Mouse (Mus musculus) limb, embryonic 11.5 days (tissue): ENCODE results near the gene Fgfr2. TPM values are rescaled to one million over a fixed set of nuclear protein-coding genes. Genes with fewer than 3 reads are reported as not detected.

Experiments
- ATAC-seq: fragments of 200-750 bp; cut with Nextera tagmentation; 2 replicates; pipeline ENCODE4 v1.8.0; 2017; ENCODE audit warnings: low read depth; ENCODE audit not compliant: insufficient number of reproducible peaks, low FRiP score, low TSS enrichment
- DNase-seq: peaks from one replicate; pipeline ENCODE4 v3.0.0-alpha.2; 2015; ENCODE audit warnings: low spot score
- H3K27ac ChIP-seq: fragments of 300-500 bp; sonication (generic); replicated peaks from 2 replicates; pipeline ENCODE4 v1.5.1; 2014; ENCODE audit warnings: low read depth, mild to moderate bottlenecking, low read length
- H3K27me3 ChIP-seq: fragments of 300-500 bp; sonication (generic); 2 replicates; pipeline ENCODE4 v1.6.1; 2014; ENCODE audit warnings: mild to moderate bottlenecking, low read length, mixed read lengths; ENCODE audit not compliant: control insufficient read depth, insufficient read depth
- H3K36me3 ChIP-seq: fragments of 300-500 bp; sonication (generic); 2 replicates; pipeline ENCODE4 v1.6.1; 2014; ENCODE audit warnings: mild to moderate bottlenecking, low read length, moderate library complexity, mixed read lengths; ENCODE audit not compliant: control insufficient read depth, insufficient read depth
- H3K4me1 ChIP-seq: fragments of 300-500 bp; sonication (generic); 2 replicates; pipeline ENCODE4 v1.6.1; 2014; ENCODE audit warnings: low read length, mixed read lengths; ENCODE audit not compliant: control insufficient read depth, insufficient read depth
- H3K4me2 ChIP-seq: fragments of 300-500 bp; sonication (generic); 2 replicates; pipeline ENCODE4 v1.6.1; 2014; ENCODE audit warnings: low read depth, mild to moderate bottlenecking, moderate library complexity; ENCODE audit not compliant: severe bottlenecking
- H3K4me3 ChIP-seq: fragments of 300-500 bp; sonication (generic); 2 replicates; pipeline ENCODE4 v1.5.1; 2014; ENCODE audit warnings: low read depth, low read length
- H3K9ac ChIP-seq: fragments of 300-500 bp; sonication (generic); 2 replicates; pipeline ENCODE4 v1.6.1; 2014; ENCODE audit warnings: mild to moderate bottlenecking, low read length
- H3K9me3 ChIP-seq: fragments of 300-500 bp; sonication (generic); 2 replicates; pipeline ENCODE4 v1.6.1; 2016; ENCODE audit warnings: low read length; ENCODE audit not compliant: control insufficient read depth
- WGBS: fragments of 180-500 bp; shearing (Covaris S2); extraction: QIAGEN DNeasy Blood & Tissue Kit; methylation state at CpG from one replicate; pipeline ENCODE4 v1.1.7; 2014; 5-methylcytosine and 5-hydroxymethylcytosine counted together
- microRNA-seq: library from miRNA; unstranded; fragments of <30 nt; microRNA quantifications from one replicate; pipeline ENCODE4, GENCODE M21; 2016
- polyA plus RNA-seq: library from polyadenylated mRNA; unstranded; fragments of >200 nt; fragmentation: Nextera tagmentation; extraction: Ambion mirVana; gene quantifications from 2 replicates; pipeline ENCODE4 v1.2.1, GENCODE M21; 2014

Gene Fgfr2
- polyA plus RNA-seq, 1 experiment from 2014 or later, result 60.1 TPM

- DNase-seq (no peak), ATAC-seq (no peak)
- H3K27me3 ChIP-seq, result no peaks in the 10 kb centered on the region
- 79% methylated on average over 4 of the region's 4 CpGs for WGBS
- no peaks in the 10 kb centered on the region for H3K36me3 ChIP-seq
- H3K9ac ChIP-seq, result no peak overlapping the region
- H3K4me3 ChIP-seq, result no peak overlapping the region
- no peaks in the 10 kb centered on the region for H3K9me3 ChIP-seq
- peaks cover 11% of the 10 kb centered on the region for H3K4me1 ChIP-seq
- H3K27ac ChIP-seq, result no peak overlapping the region
- no peak overlapping the region for H3K4me2 ChIP-seq
Observed at GRCm38 (mm10) chr7:130114436-130114835, 3008.7 kb downstream of the Fgfr2 start.

Small RNA genes lying within 50 kb of the gene (microRNA-seq; reads per million reads assigned to microRNA genes)
- gene Mir7061, result not detected

Other genes starting within 250 kb of the Fgfr2 start
- gene Zranb1, start 192.2 kb downstream of the Fgfr2 start, polyA plus RNA-seq, result 16.5 and 16.6 TPM in 2 replicates
- gene Ctbp2, start 1.0 kb upstream of the Fgfr2 start, polyA plus RNA-seq, result 141 and 144 TPM in 2 replicates